Mouse (Mus musculus) megakaryocyte, embryonic 14.5 days (primary cell): Measurements from ENCODE around the gene Fhdc1.

Experiments used
- FLI1 ChIP-seq: IDR thresholded peaks from 2 replicates; pipeline ENCODE4 v1.6.1; 2012; ENCODE audit warnings: low read length, inconsistent platforms, mixed read lengths
- GATA1 ChIP-seq: IDR thresholded peaks from 3 replicates; pipeline ENCODE4 v1.6.1; 2012; ENCODE audit warnings: mixed read lengths, low read length, inconsistent platforms, borderline replicate concordance

GRCm38 (mm10) chr3:84524952-84525351 lies 44.7 kb upstream of the Fhdc1 start:
- TF ChIP-seq GATA1 (no peak), FLI1 (no peak)
